Mouse (Mus musculus): ENCODE measurements around the gene Rgs2.

Rgs2 gene

DNA sequence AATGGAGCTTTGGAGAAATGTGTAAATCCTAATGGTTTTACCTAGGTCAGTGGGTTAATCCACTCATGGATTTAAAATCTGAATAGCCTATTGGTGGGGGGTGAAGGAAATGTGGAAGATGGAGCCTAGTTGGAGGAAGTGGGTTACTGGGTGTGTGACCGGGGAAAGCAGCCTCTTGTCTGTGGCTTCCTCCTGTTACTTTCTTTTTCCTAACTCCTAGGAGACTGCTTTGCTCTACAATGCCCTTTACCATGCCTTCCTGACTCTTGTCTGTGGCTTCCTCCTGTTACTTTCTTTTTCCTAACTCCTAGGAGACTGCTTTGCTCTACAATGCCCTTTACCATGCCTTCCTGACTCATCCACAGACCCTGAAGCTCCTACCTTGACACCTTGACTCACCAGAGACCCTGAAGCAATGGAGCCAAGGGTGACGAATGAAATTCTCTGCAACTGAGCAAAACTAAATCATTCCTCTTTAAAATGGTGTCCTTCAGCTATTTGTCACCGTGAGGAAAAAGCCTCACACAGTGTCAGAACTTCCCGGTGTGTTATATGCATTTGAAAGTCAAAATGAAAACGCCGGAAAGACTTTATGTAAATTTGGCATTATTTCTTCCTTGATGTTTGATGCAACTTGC is 18.9 kb downstream of the Rgs2 start:
- no peak for DNase-seq (ENCODE audit: low spot score)

- no peak for DNase-seq (ENCODE audit: low spot score)
Measured at GRCm38 (mm10) chr1:143982765-143983312, 21.1 kb downstream of the Rgs2 start.

DNA sequence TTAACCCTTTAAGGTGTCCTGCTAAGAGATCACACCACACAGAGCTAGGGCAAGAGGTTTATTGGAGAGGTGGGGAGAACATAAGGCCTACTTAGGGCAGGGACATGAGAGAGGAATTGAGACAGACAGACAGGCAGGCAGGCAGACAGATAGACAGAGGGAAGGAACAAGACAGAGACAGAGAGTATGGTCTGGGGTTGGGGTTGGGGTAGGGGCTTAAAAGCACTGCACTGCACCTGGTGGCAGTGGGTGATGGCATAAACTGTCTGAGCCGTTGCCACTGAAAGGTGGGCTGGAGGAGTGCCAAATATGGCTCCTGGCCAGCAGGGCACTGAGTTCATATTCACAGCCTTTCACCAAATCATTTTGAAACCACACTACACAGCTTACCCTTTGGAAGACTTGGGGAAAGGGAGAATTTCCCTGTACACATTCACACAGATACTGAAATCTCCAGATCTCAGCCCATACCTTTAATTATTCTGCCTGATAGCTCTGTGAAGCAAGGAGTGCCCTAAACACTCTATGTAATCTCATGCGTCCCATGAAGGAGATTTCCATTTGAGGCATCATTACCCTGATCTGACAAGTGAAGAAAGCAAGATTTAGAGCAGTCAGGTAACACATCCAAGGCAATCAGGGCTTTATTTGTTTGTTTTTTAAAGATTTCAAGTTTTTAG is 21.7 kb downstream of the Rgs2 start:
- DNase-seq (ENCODE audit: low spot score), result no peak

GRCm38 (mm10) chr1:143980811-143981210 is 23.1 kb downstream of the Rgs2 start:
- DNase-seq (ENCODE audit: low spot score), result no peak

- DNase-seq (ENCODE audit: low spot score), result no peak
Measured at GRCm38 (mm10) chr1:143974637-143975036, 29.3 kb downstream of the Rgs2 start.

- no peak for DNase-seq (ENCODE audit: low spot score)
Measured at GRCm38 (mm10) chr1:143962301-143962700, 41.7 kb downstream of the Rgs2 start.

GRCm38 (mm10) chr1:143960340-143960739 is 43.6 kb downstream of the Rgs2 start:
- no peak for DNase-seq (ENCODE audit: low spot score)

- no peak for DNase-seq (ENCODE audit: low spot score)
Measured at GRCm38 (mm10) chr1:143956090-143956489, 47.9 kb downstream of the Rgs2 start.

- DNase-seq (ENCODE audit: low spot score), result no peak
Measured at GRCm38 (mm10) chr1:143952841-143953240, 51.1 kb downstream of the Rgs2 start.
